Mouse (Mus musculus) intestine, embryonic 16.5 days (tissue): Measurements from ENCODE around the gene Fnbp1. TPM values are rescaled to one million over a fixed set of nuclear protein-coding genes. Genes with fewer than 3 reads are reported as not detected.

ENCODE experiments used
- ATAC-seq: fragments of 200-750 bp; cut with Nextera tagmentation; 2 replicates; pipeline ENCODE4 v1.8.0; 2017; ENCODE audit warnings: moderate TSS enrichment, moderate library complexity
- H3K27ac ChIP-seq: fragments of 300-500 bp; sonication (generic); 2 replicates; pipeline ENCODE4 v1.5.1; 2014; ENCODE audit warnings: mild to moderate bottlenecking, low read length
- H3K27me3 ChIP-seq: fragments of 300-500 bp; sonication (generic); replicated peaks from 2 replicates; pipeline ENCODE4 v1.6.1; 2014; ENCODE audit warnings: low read length, control low read depth, mixed read lengths; ENCODE audit not compliant: control insufficient read depth, insufficient read depth
- H3K36me3 ChIP-seq: fragments of 300-500 bp; sonication (generic); 2 replicates; pipeline ENCODE4 v1.6.1; 2014; ENCODE audit warnings: low read length, control low read depth; ENCODE audit not compliant: control insufficient read depth, insufficient read depth
- H3K4me1 ChIP-seq: fragments of 300-500 bp; sonication (generic); 2 replicates; pipeline ENCODE4 v1.6.1; 2014; ENCODE audit warnings: low read length, control low read depth, mixed read lengths; ENCODE audit not compliant: control insufficient read depth, insufficient read depth
- H3K4me2 ChIP-seq: fragments of 300-500 bp; sonication (generic); 2 replicates; pipeline ENCODE4 v1.6.1; 2014; ENCODE audit warnings: low read depth, low read length, control low read depth
- H3K4me3 ChIP-seq: fragments of 300-500 bp; sonication (generic); 2 replicates; pipeline ENCODE4 v1.5.1; 2014; ENCODE audit warnings: mild to moderate bottlenecking, low read length
- H3K9ac ChIP-seq: fragments of 300-500 bp; sonication (generic); 2 replicates; pipeline ENCODE4 v1.6.1; 2014; ENCODE audit warnings: low read depth, low read length
- H3K9me3 ChIP-seq: fragments of 300-500 bp; sonication (generic); 2 replicates; pipeline ENCODE4 v1.6.1; 2016; ENCODE audit warnings: low read length, control low read depth; ENCODE audit not compliant: control insufficient read depth
- WGBS: fragments of 180-500 bp; shearing (Covaris S2); extraction: QIAGEN DNeasy Blood & Tissue Kit; methylation state at CpG from one replicate; pipeline ENCODE4 v1.1.7; 2014; 5-methylcytosine and 5-hydroxymethylcytosine counted together
- polyA plus RNA-seq: library from polyadenylated mRNA; unstranded; fragments of >200 nt; fragmentation: Nextera tagmentation; extraction: Ambion mirVana; gene quantifications from 2 replicates; pipeline ENCODE4 v1.2.1, GENCODE M21; 2015

Fnbp1 gene
- polyA plus RNA-seq, 1 experiment from 2014 or later, result 21.1 TPM

DNA sequence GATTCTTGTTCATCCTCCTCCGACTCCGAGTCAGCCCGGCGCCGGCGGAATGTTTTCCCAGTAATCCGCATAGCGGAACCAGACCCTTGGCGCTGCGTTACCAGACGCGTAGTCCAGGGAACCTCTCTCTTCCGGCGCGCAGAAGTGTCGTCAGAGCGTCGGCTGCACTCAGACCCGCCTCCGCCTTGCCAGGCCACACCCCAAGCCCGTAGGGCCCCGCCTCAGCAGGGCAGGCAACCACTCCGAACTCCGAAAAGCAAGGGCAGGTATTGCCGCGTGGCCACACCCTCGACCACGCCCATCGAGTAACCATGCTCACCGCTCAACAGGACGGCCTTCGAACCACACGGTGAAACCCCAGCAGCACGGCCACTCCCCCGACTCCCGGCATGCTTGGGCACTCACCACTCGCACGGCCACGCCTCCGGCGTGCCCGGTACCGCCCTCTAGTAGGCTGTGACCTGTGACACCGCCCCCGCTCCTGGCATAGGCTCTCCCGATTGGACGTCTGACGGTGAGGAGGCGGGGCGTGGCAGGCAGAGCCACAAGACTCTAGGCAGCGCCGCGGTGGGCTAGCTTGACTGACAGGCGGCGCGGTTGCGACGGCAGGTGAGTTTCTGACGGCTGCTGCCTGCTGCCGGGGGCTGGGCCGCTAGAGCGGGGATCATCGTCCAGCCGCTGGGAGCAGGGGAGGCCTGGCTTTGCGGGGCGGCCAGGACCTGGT, 159.9 kb downstream of the Fnbp1 start, which contains the start of the genes BC005624 and Usp20:
TSS of gene BC005624 (minus strand) at position 412 of the 724 bp plus-strand sequence.
TSS of gene Usp20 (plus strand) at position 490 of the 724 bp plus-strand sequence.
- WGBS, result under 1% methylated on average over 66 of the region's 66 CpGs
- no peaks in the 10 kb centered on the region for H3K27me3 ChIP-seq
- peak within 1 kb of the TSS; percentile 74 for H3K4me3 ChIP-seq
- H3K4me2 ChIP-seq, result peak within 1 kb of the TSS; percentile 81
- H3K27ac ChIP-seq, result peak within 1 kb of the TSS; percentile 61; the same call in 1 of the 2 replicates
- H3K9ac ChIP-seq, result peak within 1 kb of the TSS; percentile 73
- no peaks in the 10 kb centered on the region for H3K9me3 ChIP-seq
- H3K36me3 ChIP-seq, result peaks cover 3% of the 10 kb centered on the region; the same call in 1 of the 2 replicates
- peak; percentile 97 for ATAC-seq
- H3K4me1 ChIP-seq, result peaks cover 21% of the 10 kb centered on the region

Other genes with a start within 250 kb of the Fnbp1 start
- 3.9 and 4.0 TPM in 2 replicates for gene Ptges, start 212.1 kb downstream of the Fnbp1 start, polyA plus RNA-seq
- gene Tor1b, start 189.0 kb downstream of the Fnbp1 start, polyA plus RNA-seq, result 20.9 and 21.7 TPM in 2 replicates
- gene Tor1a, start 174.1 kb downstream of the Fnbp1 start, polyA plus RNA-seq, result 85.1 and 87.2 TPM in 2 replicates
- gene BC005624, start 159.8 kb downstream of the Fnbp1 start, polyA plus RNA-seq, result 48.5 and 50.5 TPM in 2 replicates
- gene Usp20, start 159.7 kb downstream of the Fnbp1 start, polyA plus RNA-seq, result 13.7 and 14.5 TPM in 2 replicates
- 30.4 and 32.5 TPM in 2 replicates for gene Gpr107, start 10.3 kb upstream of the Fnbp1 start, polyA plus RNA-seq
- 18.3 and 18.7 TPM in 2 replicates for gene Ncs1, start 103.8 kb upstream of the Fnbp1 start, polyA plus RNA-seq
- gene Hmcn2, start 172.4 kb upstream of the Fnbp1 start, polyA plus RNA-seq, result 4.1 and 4.7 TPM in 2 replicates